Mouse (Mus musculus): ENCODE measurements around the gene Gpatch3. TPM values are rescaled to one million over a fixed set of nuclear protein-coding genes. Genes with fewer than 3 reads are reported as not detected.

The Gpatch3 gene
- polyA plus RNA-seq, 1 experiment from 2014 or later: 8.0 TPM

- no peak for TF ChIP-seq CTCF (IDR thresholded peaks at IDR 0.05; ENCODE audit: low read depth)
Measured at GRCm38 (mm10) chr4:133599571-133600073, 25.1 kb downstream of the Gpatch3 start.

GRCm38 (mm10) chr4:133600306-133600705 lies 25.8 kb downstream of the Gpatch3 start:
- ATAC-seq (ENCODE audit: insufficient read depth): no peak
- Histone ChIP-seq H3K36me3 (ENCODE audit: insufficient read depth) (peaks cover 18% of the 10 kb centered on the region), H3K4me1 (ENCODE audit: insufficient read depth) (peaks cover 3% of the 10 kb centered on the region; the same call in 1 of the 2 replicates), H3K27me3 (ENCODE audit: insufficient read depth, low read length) (peaks cover 30% of the 10 kb centered on the region), H3K27ac (ENCODE audit: low read depth) (peak overlapping the region; percentile 27; the same call in 1 of the 2 replicates), H3K4me3 (ENCODE audit: low read depth, low read length) (peak overlapping the region; percentile 52), H3K9ac (peak overlapping the region; percentile 53), H3K9me3 (ENCODE audit: low read depth, low read length) (no peaks in the 10 kb centered on the region), H3K4me2 (peak overlapping the region; percentile 85)
- no peak for DNase-seq
- WGBS: 11% methylated on average over 9 of the region's 9 CpGs
- no peak for TF ChIP-seq CTCF (IDR thresholded peaks at IDR 0.05; ENCODE audit: low read depth)

More at GRCm38 (mm10) chr4:133599571-133600073, 25.1 kb downstream of the Gpatch3 start:
- Histone ChIP-seq H3K27me3 (ENCODE audit: insufficient read depth, low read length) (peaks cover 30% of the 10 kb centered on the region), H3K9me3 (ENCODE audit: low read depth, low read length) (no peaks in the 10 kb centered on the region), H3K4me1 (ENCODE audit: insufficient read depth) (peaks cover 3% of the 10 kb centered on the region; the same call in 1 of the 2 replicates), H3K27ac (ENCODE audit: low read depth) (peak overlapping the region; percentile 54; the same call in 1 of the 2 replicates), H3K9ac (peak overlapping the region; percentile 53), H3K36me3 (ENCODE audit: insufficient read depth) (peaks cover 18% of the 10 kb centered on the region), H3K4me3 (ENCODE audit: low read depth, low read length) (peak overlapping the region; percentile 52), H3K4me2 (peak overlapping the region; percentile 85)
- DNase-seq (peak; percentile 93), ATAC-seq (ENCODE audit: insufficient read depth) (peak; percentile 95)
- 1% methylated on average over 50 of the region's 50 CpGs for WGBS

- Histone ChIP-seq H3K36me3 (ENCODE audit: insufficient read depth) (peaks cover 28% of the 10 kb centered on the region), H3K27ac (ENCODE audit: low read depth) (0 out of 2 replicates have a peak within 1 kb of the TSS, but pooled peaks have one; percentile 15), H3K4me2 (peak within 1 kb of the TSS; percentile 51), H3K4me3 (ENCODE audit: low read depth, low read length) (peak within 1 kb of the TSS; percentile 26), H3K27me3 (ENCODE audit: insufficient read depth, low read length) (peaks cover 30% of the 10 kb centered on the region), H3K9me3 (ENCODE audit: low read depth, low read length) (no peaks in the 10 kb centered on the region), H3K4me1 (ENCODE audit: insufficient read depth) (peaks cover 3% of the 10 kb centered on the region; the same call in 1 of the 2 replicates), H3K9ac (no peak within 1 kb of the TSS)
- ATAC-seq (ENCODE audit: insufficient read depth): peak; percentile 35; the same call in 1 of the 2 replicates
- peak; percentile 78 for DNase-seq
- TF ChIP-seq CTCF (IDR thresholded peaks at IDR 0.05; ENCODE audit: low read depth): peak; percentile 69
- 2% methylated on average over 16 of the region's 16 CpGs for WGBS
Measured at GRCm38 (mm10) chr4:133601721-133602218, 27.2 kb downstream of the Gpatch3 start, which contains the start of gene Sfn. Gene Sfn (minus strand): TSS chr4:133602168.

GRCm38 (mm10) chr4:133603056-133603455 lies 28.5 kb downstream of the Gpatch3 start:
- Histone ChIP-seq H3K27me3 (ENCODE audit: insufficient read depth, low read length) (peaks cover 30% of the 10 kb centered on the region), H3K4me1 (ENCODE audit: insufficient read depth) (peaks cover 3% of the 10 kb centered on the region; the same call in 1 of the 2 replicates), H3K9me3 (ENCODE audit: low read depth, low read length) (no peaks in the 10 kb centered on the region), H3K27ac (ENCODE audit: low read depth) (no peak overlapping the region), H3K9ac (no peak overlapping the region), H3K36me3 (ENCODE audit: insufficient read depth) (peaks cover 35% of the 10 kb centered on the region), H3K4me3 (ENCODE audit: low read depth, low read length) (no peak overlapping the region), H3K4me2 (no peak overlapping the region)
- 83% methylated on average over 5 of the region's 5 CpGs for WGBS
- DNase-seq: no peak
- ATAC-seq (ENCODE audit: insufficient read depth): no peak
- TF ChIP-seq CTCF (IDR thresholded peaks at IDR 0.05; ENCODE audit: low read depth): no peak

GRCm38 (mm10) chr4:133604175-133604574 lies 29.6 kb downstream of the Gpatch3 start:
- no peak overlapping the region for H3K4me2 ChIP-seq
- DNase-seq (no peak), ATAC-seq (ENCODE audit: insufficient read depth) (no peak)
- peaks cover 23% of the 10 kb centered on the region for H3K27me3 ChIP-seq (ENCODE audit: insufficient read depth, low read length)
- 78% methylated on average over 7 of the region's 7 CpGs for WGBS
- TF ChIP-seq CTCF (IDR thresholded peaks at IDR 0.05; ENCODE audit: low read depth): no peak
- H3K4me3 ChIP-seq (ENCODE audit: low read depth, low read length): no peak overlapping the region
- no peaks in the 10 kb centered on the region; the same call in 1 of the 2 replicates for H3K4me1 ChIP-seq (ENCODE audit: insufficient read depth)
- no peak overlapping the region for H3K27ac ChIP-seq (ENCODE audit: low read depth)
- H3K36me3 ChIP-seq (ENCODE audit: insufficient read depth): peaks cover 44% of the 10 kb centered on the region
- no peak overlapping the region for H3K9ac ChIP-seq
- no peaks in the 10 kb centered on the region for H3K9me3 ChIP-seq (ENCODE audit: low read depth, low read length)

- H3K4me2 ChIP-seq: no peak overlapping the region
- no peaks in the 10 kb centered on the region; the same call in 1 of the 2 replicates for H3K4me1 ChIP-seq (ENCODE audit: insufficient read depth)
- H3K27ac ChIP-seq (ENCODE audit: low read depth): peak overlapping the region; percentile 59; the same call in 1 of the 2 replicates
- no peak for ATAC-seq (ENCODE audit: insufficient read depth)
- no peak for DNase-seq
- H3K9me3 ChIP-seq (ENCODE audit: low read depth, low read length): no peaks in the 10 kb centered on the region
- H3K27me3 ChIP-seq (ENCODE audit: insufficient read depth, low read length): peaks cover 21% of the 10 kb centered on the region
- 57% methylated on average over 6 of the region's 6 CpGs for WGBS
- TF ChIP-seq CTCF (IDR thresholded peaks at IDR 0.05; ENCODE audit: low read depth): no peak
- no peak overlapping the region for H3K9ac ChIP-seq
- peaks cover 44% of the 10 kb centered on the region for H3K36me3 ChIP-seq (ENCODE audit: insufficient read depth)
- H3K4me3 ChIP-seq (ENCODE audit: low read depth, low read length): no peak overlapping the region
Measured at GRCm38 (mm10) chr4:133604856-133605255, 30.3 kb downstream of the Gpatch3 start.

GRCm38 (mm10) chr4:133605330-133605729 lies 30.8 kb downstream of the Gpatch3 start:
- peaks cover 17% of the 10 kb centered on the region for H3K27me3 ChIP-seq (ENCODE audit: insufficient read depth, low read length)
- H3K4me3 ChIP-seq (ENCODE audit: low read depth, low read length): no peak overlapping the region
- no peak overlapping the region for H3K9ac ChIP-seq
- DNase-seq (peak; percentile 67), ATAC-seq (ENCODE audit: insufficient read depth) (peak; percentile 50)
- H3K4me2 ChIP-seq: no peak overlapping the region
- H3K27ac ChIP-seq (ENCODE audit: low read depth): peak overlapping the region; percentile 59; the same call in 1 of the 2 replicates
- H3K36me3 ChIP-seq (ENCODE audit: insufficient read depth): peaks cover 44% of the 10 kb centered on the region
- 42% methylated on average over 9 of the region's 9 CpGs for WGBS
- no peaks in the 10 kb centered on the region for H3K9me3 ChIP-seq (ENCODE audit: low read depth, low read length)
- no peak for TF ChIP-seq CTCF (IDR thresholded peaks at IDR 0.05; ENCODE audit: low read depth)
- no peaks in the 10 kb centered on the region for H3K4me1 ChIP-seq (ENCODE audit: insufficient read depth)
